Mouse (Mus musculus) liver, embryonic 16.5 days (tissue): ENCODE data around the gene Top2a. TPM values are rescaled to one million over a fixed set of nuclear protein-coding genes. Genes with fewer than 3 reads are reported as not detected.

ENCODE experiments used
- ATAC-seq: fragments of 200-750 bp; cut with Nextera tagmentation; 2 replicates; pipeline ENCODE4 v1.8.0; 2017; ENCODE audit warnings: low read depth, mild to moderate bottlenecking, moderate number of reproducible peaks, moderate library complexity
- H3K27ac ChIP-seq: fragments of 300-500 bp; sonication (generic); 2 replicates; pipeline ENCODE4 v1.5.1; 2014; ENCODE audit warnings: mild to moderate bottlenecking, low read length
- H3K27me3 ChIP-seq: fragments of 300-500 bp; sonication (generic); 2 replicates; pipeline ENCODE4 v1.6.1; 2014; ENCODE audit warnings: low read depth, low read length, mixed read lengths; ENCODE audit not compliant: control insufficient read depth, insufficient read depth
- H3K36me3 ChIP-seq: fragments of 300-500 bp; sonication (generic); 2 replicates; pipeline ENCODE4 v1.6.1; 2014; ENCODE audit warnings: mild to moderate bottlenecking; ENCODE audit not compliant: control insufficient read depth, insufficient read depth
- H3K4me1 ChIP-seq: fragments of 300-500 bp; sonication (generic); 2 replicates; pipeline ENCODE4 v1.6.1; 2014; ENCODE audit warnings: low read depth, low read length, mixed read lengths; ENCODE audit not compliant: control insufficient read depth
- H3K4me2 ChIP-seq: fragments of 300-500 bp; sonication (generic); 2 replicates; pipeline ENCODE4 v1.6.1; 2014; ENCODE audit warnings: low read depth, low read length, mixed read lengths
- H3K4me3 ChIP-seq: fragments of 300-500 bp; sonication (generic); 2 replicates; pipeline ENCODE4 v1.5.1; 2014; ENCODE audit warnings: low read depth, mild to moderate bottlenecking, low read length
- H3K9ac ChIP-seq: fragments of 300-500 bp; sonication (generic); 2 replicates; pipeline ENCODE4 v1.6.1; 2014; ENCODE audit warnings: low read depth, low read length
- H3K9me3 ChIP-seq: fragments of 300-500 bp; sonication (generic); replicated peaks from 2 replicates; pipeline ENCODE4 v1.6.1; 2016; ENCODE audit warnings: low read length; ENCODE audit not compliant: control insufficient read depth
- WGBS: fragments of 180-500 bp; shearing (Covaris S2); extraction: QIAGEN DNeasy Blood & Tissue Kit; methylation state at CpG from one replicate; pipeline ENCODE4 v1.1.7; 2014; ENCODE audit not compliant: insufficient replicate concordance; 5-methylcytosine and 5-hydroxymethylcytosine counted together
- polyA plus RNA-seq: library from polyadenylated mRNA; unstranded; fragments of >200 nt; fragmentation: Nextera tagmentation; extraction: Ambion mirVana; gene quantifications from 2 replicates; pipeline ENCODE4 v1.2.1, GENCODE M21; 2015

Top2a gene
- polyA plus RNA-seq, 1 experiment from 2014 or later: 189 TPM

DNA sequence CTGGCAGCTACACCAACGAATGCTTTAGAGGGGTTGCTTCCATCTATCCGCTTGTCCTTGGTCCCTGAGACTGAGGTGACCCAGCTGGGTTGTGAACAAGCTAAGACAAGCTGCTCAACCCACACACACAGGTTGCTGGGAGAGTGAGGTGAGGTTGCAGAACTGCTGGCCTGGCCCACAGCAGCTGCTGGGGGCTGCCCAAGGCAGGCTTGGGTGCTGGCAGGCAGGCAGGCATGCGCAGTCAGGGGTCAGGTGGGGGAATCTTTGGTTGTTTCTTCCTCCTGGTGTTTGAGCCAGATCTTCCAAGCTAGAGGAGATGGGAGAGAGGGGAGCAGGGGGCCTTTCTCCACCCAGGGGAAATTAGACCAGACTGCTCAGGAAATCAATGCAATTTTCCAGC is 36.4 kb upstream of the Top2a start:
- Histone ChIP-seq H3K9me3 (no peaks in the 10 kb centered on the region), H3K4me1 (no peaks in the 10 kb centered on the region; the same call in 1 of the 2 replicates), H3K4me3 (no peak overlapping the region), H3K36me3 (no peaks in the 10 kb centered on the region), H3K27me3 (no peaks in the 10 kb centered on the region), H3K27ac (no peak overlapping the region), H3K4me2 (no peak overlapping the region), H3K9ac (no peak overlapping the region)
- ATAC-seq: no peak
- 79% methylated on average over 3 of the region's 3 CpGs for WGBS

DNA sequence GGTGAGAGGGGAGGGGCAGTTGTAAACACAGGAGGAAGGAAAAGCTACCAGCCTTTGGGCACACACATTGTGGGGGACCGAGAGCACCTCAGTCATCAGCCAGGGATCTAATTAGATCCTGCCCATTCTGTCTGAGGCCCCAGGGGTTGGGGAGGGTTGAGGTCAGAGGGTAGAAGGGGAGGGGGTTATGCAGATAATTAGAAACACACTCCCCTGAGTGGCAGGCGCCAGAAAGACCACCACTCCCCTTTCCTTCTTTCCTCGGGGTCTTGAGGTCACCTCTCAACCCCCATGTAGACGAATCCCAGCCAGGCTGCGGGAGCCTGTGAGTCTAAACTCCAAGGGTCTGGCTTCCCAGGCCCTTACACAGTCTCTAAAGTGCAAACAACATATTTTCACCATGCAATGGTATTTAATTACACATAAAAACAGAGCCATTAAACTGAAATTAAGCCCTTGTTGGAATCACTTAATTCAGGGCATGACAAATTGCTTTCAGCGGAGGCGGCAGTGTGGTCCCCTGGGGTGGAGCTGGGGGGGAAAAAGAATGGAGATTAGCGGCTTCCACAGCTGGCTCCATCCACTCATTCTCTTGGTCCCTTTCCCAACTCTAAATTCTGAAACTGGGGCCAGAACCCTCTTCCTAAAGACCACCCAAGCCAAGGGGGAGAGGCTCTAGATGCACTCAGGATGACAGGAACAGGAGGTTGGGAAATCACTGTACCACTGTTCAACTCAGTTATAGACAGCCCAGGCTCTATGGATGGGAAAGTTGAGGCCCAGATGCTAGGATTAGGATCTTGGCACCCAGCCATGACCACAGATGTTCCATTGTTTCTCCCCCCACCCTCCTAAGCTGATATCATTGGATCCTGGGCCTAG is 31.8 kb upstream of the Top2a start:
- ATAC-seq: no peak
- Histone ChIP-seq H3K9me3 (no peaks in the 10 kb centered on the region), H3K4me3 (no peak overlapping the region), H3K4me1 (no peaks in the 10 kb centered on the region; the same call in 1 of the 2 replicates), H3K36me3 (peaks cover 12% of the 10 kb centered on the region), H3K27me3 (no peaks in the 10 kb centered on the region), H3K9ac (no peak overlapping the region), H3K4me2 (no peak overlapping the region), H3K27ac (no peak overlapping the region)
- WGBS: 40% methylated on average over 8 of the region's 8 CpGs

DNA sequence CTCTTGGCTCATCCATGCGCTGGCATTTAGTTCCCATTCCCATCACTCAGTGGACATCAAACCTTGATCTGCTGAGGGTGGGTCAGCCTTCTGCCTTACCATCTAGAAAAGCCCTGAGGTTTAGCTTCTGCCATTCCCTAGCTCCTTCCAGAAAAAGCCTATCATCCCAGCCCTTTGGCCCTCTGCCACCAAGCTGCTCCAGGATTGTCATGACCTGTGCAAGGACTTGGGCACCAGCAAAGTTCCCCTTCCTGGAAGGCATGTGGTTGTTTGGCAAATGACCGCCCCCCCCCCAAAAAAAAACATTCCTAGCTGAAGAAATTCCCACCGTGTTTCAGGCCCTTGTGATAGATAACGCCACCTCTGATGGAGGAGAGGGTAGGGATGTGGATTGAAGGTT is 31.2 kb upstream of the Top2a start:
- no peaks in the 10 kb centered on the region for H3K27me3 ChIP-seq
- no peak overlapping the region for H3K4me2 ChIP-seq
- H3K9ac ChIP-seq: no peak overlapping the region
- H3K36me3 ChIP-seq: peaks cover 12% of the 10 kb centered on the region
- H3K4me1 ChIP-seq: no peaks in the 10 kb centered on the region; the same call in 1 of the 2 replicates
- 47% methylated on average over 4 of the region's 4 CpGs for WGBS
- no peaks in the 10 kb centered on the region for H3K9me3 ChIP-seq
- H3K27ac ChIP-seq: no peak overlapping the region
- no peak for ATAC-seq
- no peak overlapping the region for H3K4me3 ChIP-seq

DNA sequence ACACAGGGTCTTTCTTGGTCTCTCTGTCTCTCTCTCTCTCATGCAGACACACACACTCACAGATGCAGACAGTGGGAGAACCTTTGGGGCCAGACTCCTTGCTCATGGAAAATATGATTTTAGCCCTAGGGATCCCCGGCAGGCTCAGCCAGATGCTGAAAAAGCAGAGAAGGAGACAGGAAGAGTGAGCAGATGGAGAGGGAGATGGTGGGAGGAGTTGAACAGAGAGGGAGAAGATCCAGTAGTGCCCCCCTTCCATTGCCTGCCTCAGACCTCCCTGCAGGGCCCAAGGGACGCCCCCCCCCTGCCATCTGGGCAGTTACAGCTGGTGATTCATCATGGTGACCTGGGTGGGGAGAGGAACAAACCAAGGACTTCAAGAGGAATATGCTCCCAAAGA is 23.7 kb upstream of the Top2a start:
- Histone ChIP-seq H3K4me3 (no peak overlapping the region), H3K9ac (no peak overlapping the region), H3K4me1 (no peaks in the 10 kb centered on the region; the same call in 1 of the 2 replicates), H3K27ac (no peak overlapping the region), H3K4me2 (no peak overlapping the region), H3K36me3 (peaks cover 18% of the 10 kb centered on the region), H3K27me3 (peaks cover 5% of the 10 kb centered on the region), H3K9me3 (no peaks in the 10 kb centered on the region)
- no peak for ATAC-seq
- 54% methylated on average over 2 of the region's 2 CpGs for WGBS

DNA sequence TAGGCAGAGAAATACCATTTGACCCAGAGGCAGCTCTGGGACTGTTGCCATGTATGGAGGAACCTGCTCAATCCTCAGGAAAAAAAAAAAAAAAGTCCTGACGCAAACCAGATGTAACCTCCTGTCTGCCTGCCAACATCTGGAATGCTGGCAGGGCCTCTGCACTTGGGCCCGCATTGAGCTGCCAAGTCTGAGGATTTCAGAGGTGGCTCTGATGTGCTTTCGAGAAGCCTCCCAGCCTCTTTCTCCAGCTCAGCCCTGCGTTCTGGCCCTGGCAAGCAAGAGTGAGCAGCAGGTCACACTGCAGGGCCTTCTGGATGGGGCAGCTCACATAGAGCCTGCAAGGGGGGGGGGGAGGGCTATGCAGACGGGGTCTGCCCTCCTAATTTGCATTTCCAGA is 23.1 kb upstream of the Top2a start:
- Histone ChIP-seq H3K4me1 (no peaks in the 10 kb centered on the region; the same call in 1 of the 2 replicates), H3K36me3 (peaks cover 16% of the 10 kb centered on the region), H3K9me3 (no peaks in the 10 kb centered on the region), H3K4me2 (no peak overlapping the region), H3K27me3 (peaks cover 10% of the 10 kb centered on the region), H3K4me3 (no peak overlapping the region), H3K27ac (no peak overlapping the region), H3K9ac (no peak overlapping the region)
- WGBS: 52% methylated on average over 5 of the region's 5 CpGs
- no peak for ATAC-seq

DNA sequence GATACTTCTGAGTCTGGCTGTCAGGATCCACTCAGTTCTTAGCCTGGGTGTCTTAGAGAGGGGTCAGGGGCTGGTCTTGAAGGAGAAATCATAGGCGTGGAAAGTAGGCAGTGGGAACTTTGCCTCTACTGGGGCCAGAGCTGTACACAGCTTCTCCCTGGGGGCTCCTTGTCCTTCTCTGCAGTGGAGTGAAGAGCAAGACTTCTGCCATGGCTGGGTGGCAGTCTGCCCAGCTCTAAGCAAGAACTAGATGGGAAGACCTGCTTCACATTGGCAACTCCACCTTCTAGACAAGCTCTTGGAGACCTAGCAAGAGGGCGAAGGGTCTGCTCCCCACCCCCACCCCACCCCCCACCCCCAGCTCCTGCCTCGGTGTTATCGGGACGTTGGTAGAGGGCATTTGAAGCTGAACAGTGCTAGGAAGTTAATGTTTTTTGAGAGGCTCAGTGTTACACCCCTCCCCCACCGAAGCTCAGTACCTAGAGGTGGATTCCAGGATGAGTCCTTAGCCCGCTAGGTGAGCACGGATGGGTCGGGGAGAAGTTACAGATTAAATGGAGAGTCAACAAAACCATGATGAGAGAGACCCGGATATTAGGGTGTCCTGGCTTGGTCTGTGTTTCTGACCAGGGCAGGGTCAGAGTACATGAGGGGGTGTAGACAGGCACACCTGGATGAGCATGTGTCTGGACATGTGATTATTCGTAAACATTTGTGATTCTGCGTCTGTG is 21.3 kb upstream of the Top2a start:
- peaks cover 3% of the 10 kb centered on the region for H3K4me1 ChIP-seq
- WGBS: 55% methylated on average over 12 of the region's 12 CpGs
- peak overlapping the region; percentile 78 for H3K27ac ChIP-seq
- peak; percentile 81 for ATAC-seq
- peak overlapping the region; percentile 5; the same call in 1 of the 2 replicates for H3K4me2 ChIP-seq
- peaks cover 6% of the 10 kb centered on the region; the same call in 1 of the 2 replicates for H3K36me3 ChIP-seq
- no peak overlapping the region for H3K4me3 ChIP-seq
- H3K27me3 ChIP-seq: peaks cover 28% of the 10 kb centered on the region
- H3K9ac ChIP-seq: no peak overlapping the region
- no peaks in the 10 kb centered on the region for H3K9me3 ChIP-seq

DNA sequence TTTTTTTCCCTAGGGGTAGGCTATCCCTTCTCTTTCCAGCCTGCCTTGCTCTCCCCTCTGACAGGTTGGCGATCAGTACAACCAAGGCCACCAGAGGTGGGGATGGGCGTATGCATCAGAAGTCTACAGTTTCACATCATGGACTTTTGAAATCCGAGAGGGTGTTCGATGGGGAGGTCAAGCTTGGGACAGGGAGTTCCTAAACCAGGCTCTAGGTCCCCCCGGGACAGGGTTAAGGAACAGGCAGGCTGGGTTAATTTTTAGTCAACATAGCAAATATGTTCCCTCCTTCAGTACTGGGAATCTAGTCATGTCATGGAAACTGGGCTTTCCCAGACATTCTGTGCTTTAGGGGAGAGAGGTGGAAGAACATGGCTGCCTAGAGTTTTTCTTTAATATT is 20.3 kb upstream of the Top2a start:
- peaks cover 6% of the 10 kb centered on the region for H3K4me1 ChIP-seq
- WGBS: 58% methylated on average over 5 of the region's 5 CpGs
- H3K27ac ChIP-seq: peak overlapping the region; percentile 78
- H3K4me2 ChIP-seq: peak overlapping the region; percentile 46
- no peak overlapping the region for H3K9ac ChIP-seq
- 0 out of 2 replicates have a peak overlapping the region, but pooled peaks have one; percentile 5 for H3K4me3 ChIP-seq
- H3K36me3 ChIP-seq: peaks cover 5% of the 10 kb centered on the region; the same call in 1 of the 2 replicates
- peaks cover 38% of the 10 kb centered on the region for H3K27me3 ChIP-seq
- ATAC-seq: peak; percentile 53
- no peaks in the 10 kb centered on the region for H3K9me3 ChIP-seq

DNA sequence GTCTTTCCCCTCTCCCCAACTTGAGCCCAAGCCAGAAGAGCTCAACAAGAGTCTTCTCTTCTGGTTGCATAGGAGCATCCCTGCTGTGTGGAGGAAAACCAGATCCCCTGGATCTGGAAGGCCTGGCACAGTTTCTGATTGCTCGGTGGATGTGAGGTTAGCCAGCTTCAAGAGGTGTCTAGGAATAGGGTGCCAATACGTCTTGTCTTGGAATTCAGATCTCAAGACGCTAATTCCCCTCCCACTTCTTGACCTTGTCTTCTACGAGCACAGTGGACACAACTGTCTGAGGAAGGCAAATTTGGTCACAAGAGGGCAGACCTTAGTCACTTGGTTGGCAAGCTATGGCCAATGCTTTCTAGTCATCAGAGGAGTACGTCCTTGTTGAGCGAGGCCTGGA is 19.6 kb upstream of the Top2a start:
- Histone ChIP-seq H3K27ac (peak overlapping the region; percentile 18), H3K27me3 (peaks cover 43% of the 10 kb centered on the region), H3K4me3 (peak overlapping the region; percentile 6; the same call in 1 of the 2 replicates), H3K4me1 (peaks cover 6% of the 10 kb centered on the region), H3K9ac (no peak overlapping the region), H3K36me3 (no peaks in the 10 kb centered on the region), H3K9me3 (no peaks in the 10 kb centered on the region), H3K4me2 (peak overlapping the region; percentile 46)
- no peak for ATAC-seq
- 51% methylated on average over 6 of the region's 6 CpGs for WGBS
